Mouse (Mus musculus): ENCODE data around the gene Gm10322.

The Gm10322 gene

DNA sequence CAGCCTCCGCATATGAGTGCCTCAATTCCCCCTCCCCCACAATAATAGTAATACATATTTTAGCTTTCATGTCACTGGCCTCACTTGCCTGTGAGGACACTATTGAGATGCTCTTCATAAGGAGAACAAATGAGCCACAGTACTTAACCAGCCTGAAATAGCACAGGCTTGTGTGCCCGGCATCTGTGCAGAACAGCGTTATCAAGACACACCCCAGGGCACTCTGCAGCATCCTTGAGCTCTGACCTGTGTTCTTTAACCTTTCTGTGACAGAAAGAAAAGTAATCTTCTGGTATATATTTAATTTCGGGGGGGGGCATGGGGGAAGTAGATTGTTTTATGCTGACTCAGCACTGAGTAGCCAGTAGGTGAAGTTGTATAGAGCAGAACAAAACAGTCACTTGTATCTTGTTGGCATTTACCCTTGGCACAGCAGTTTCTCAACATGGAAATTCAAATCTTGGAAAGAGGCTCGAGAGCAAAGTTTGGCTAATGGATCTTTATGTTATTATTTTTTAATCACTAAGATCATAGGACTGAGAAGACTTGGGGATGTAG is 31.0 kb downstream of the Gm10322 start:
- DNase-seq (ENCODE audit: low spot score in 2 of 2), result no peak

GRCm38 (mm10) chr10:59656799-59657198 is 40.9 kb downstream of the Gm10322 start:
- DNase-seq (ENCODE audit: low spot score in 2 of 2), result no peak

- no peak for DNase-seq (ENCODE audit: low spot score in 2 of 2)
Measured at GRCm38 (mm10) chr10:59664765-59665164, 48.9 kb downstream of the Gm10322 start.

GRCm38 (mm10) chr10:59665503-59666291 is 49.8 kb downstream of the Gm10322 start:
- DNase-seq (ENCODE audit: low spot score in 2 of 2), result peak in 1 of 2 experiments; percentile 4

Measured in right cerebral cortex, postnatal 36 days (tissue).